Mouse (Mus musculus): ENCODE data around the gene Yipf3.

DNA sequence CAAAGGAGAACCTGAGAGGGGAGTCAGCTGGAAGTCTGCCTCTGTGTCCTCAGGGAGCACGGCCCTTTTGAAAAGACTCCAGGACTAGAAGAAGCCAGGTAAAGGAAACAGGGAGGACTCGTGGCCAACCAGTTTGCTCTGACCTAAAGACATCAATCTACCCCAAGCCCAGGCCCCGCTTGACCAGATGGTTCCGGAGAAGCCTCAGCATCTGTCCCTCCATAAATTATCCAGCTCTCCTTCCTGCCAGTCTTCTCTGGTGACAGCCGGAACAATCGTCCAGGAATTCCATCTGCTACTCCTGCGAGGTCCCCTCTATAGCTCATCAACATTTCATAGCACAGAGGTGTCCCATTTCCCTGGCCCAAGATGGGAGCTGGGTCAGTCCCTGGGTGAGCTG is 36.8 kb downstream of the Yipf3 start:
- no peak for TF ChIP-seq CTCF (IDR thresholded peaks at IDR 0.05; ENCODE audit: low read depth, low read length)
- no peak for TF ChIP-seq POLR2A (IDR thresholded peaks at IDR 0.05; ENCODE audit: borderline replicate concordance, low read depth, low read length)

Measured in bone marrow macrophage, adult 2 months (primary cell).